Mouse (Mus musculus) lung, adult 2 months (tissue): Measurements from ENCODE around the gene Mettl15. TPM values are rescaled to one million over a fixed set of nuclear protein-coding genes. Genes with fewer than 3 reads are reported as not detected.

ENCODE experiments used
- DNase-seq: peaks from one replicate; pipeline ENCODE4 v3.0.0; 2022
- H3K4me1 ChIP-seq: fragments of 200-500 bp; 2 replicates; pipeline ENCODE4 v1.6.1; 2011; ENCODE audit warnings: low read length; ENCODE audit not compliant: control insufficient read depth, insufficient read depth
- H3K4me3 ChIP-seq: fragments of 200-500 bp; replicated peaks from 2 replicates; pipeline ENCODE3; 2011; ENCODE audit warnings: low read depth, mild to moderate bottlenecking, control low read depth, low read length; ENCODE audit errors: extremely low read depth
- CTCF ChIP-seq: fragments of 200-500 bp; IDR thresholded peaks from 2 replicates; pipeline ENCODE4 v1.5.1; 2011; ENCODE audit warnings: mild to moderate bottlenecking, low read length, control low read depth; ENCODE audit not compliant: insufficient read depth
- POLR2A ChIP-seq: fragments of 200-500 bp; IDR thresholded peaks from 2 replicates; pipeline ENCODE4 v1.6.1; 2011; ENCODE audit warnings: low read depth, mild to moderate bottlenecking, control low read depth, low read length, borderline replicate concordance; ENCODE audit errors: extremely low read depth
- WGBS: fragments of 180-500 bp; shearing (Covaris S2); methylation state at CpG from one replicate; pipeline ENCODE4 v1.1.7; 2018; 5-methylcytosine and 5-hydroxymethylcytosine counted together
- polyA plus RNA-seq: library from polyadenylated mRNA; depleted of rRNA; stranded (reverse); fragments of >200 nt; gene quantifications from 2 replicates; pipeline ENCODE4 v1.2.3, GENCODE M21; 2012; rRNA removed

Gene Mettl15
- polyA plus RNA-seq, 1 experiment, result 3.6 TPM

- no peaks in the 10 kb centered on the region for H3K4me1 ChIP-seq
- H3K4me3 ChIP-seq, result no peak overlapping the region
- TF ChIP-seq CTCF, result no peak
- no peak for TF ChIP-seq POLR2A
- DNase-seq, result no peak
- WGBS, result 90% methylated on average over 3 of the region's 3 CpGs
Measured at GRCm38 (mm10) chr2:109129921-109130320, 150.6 kb downstream of the Mettl15 start.

GRCm38 (mm10) chr2:109105773-109106484 is 174.6 kb downstream of the Mettl15 start:
- Histone ChIP-seq H3K4me3 (no peak overlapping the region), H3K4me1 (no peaks in the 10 kb centered on the region)
- no peak for DNase-seq
- WGBS, result 74% methylated on average over 3 of the region's 3 CpGs
- TF ChIP-seq POLR2A (no peak), CTCF (no peak)

- 74% methylated on average over 2 of the region's 2 CpGs for WGBS
- Histone ChIP-seq H3K4me1 (no peaks in the 10 kb centered on the region), H3K4me3 (no peak overlapping the region)
- no peak for TF ChIP-seq CTCF
- TF ChIP-seq POLR2A, result no peak
- DNase-seq, result no peak
Measured at GRCm38 (mm10) chr2:109049686-109050085, 230.9 kb downstream of the Mettl15 start.

Other genes starting within 250 kb of the Mettl15 start
- 0.12 and 0.37 TPM in 2 replicates for gene Kif18a, start within 50 bp of the Mettl15 start, polyA plus RNA-seq